Mouse (Mus musculus): ENCODE measurements around the gene Map7. TPM values are rescaled to one million over a fixed set of nuclear protein-coding genes. Genes with fewer than 3 reads are reported as not detected.

Map7 gene
- polyA plus RNA-seq, 1 experiment: 13.6 TPM

DNA sequence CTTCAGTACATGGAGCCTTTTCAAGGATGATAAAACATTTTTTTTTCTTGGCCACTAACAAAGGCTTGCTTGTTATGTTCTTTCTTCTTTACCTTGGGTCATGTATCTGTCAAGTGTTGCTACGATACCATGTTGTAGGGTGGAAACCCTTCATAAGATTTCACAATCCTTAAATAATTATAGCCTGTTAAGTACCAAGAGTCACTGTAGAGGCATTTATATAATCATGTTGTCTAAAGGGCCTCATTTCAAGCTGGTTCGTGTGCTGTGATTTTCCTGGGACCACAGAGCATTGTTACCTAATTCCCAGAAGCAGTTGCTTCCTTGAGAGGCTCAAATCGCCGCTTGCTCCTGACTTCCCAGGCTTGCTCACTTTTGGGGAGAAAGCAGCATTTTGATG lies 66.1 kb downstream of the Map7 start:
- TF ChIP-seq CTCF (IDR thresholded peaks at IDR 0.05; ENCODE audit: insufficient read depth, low read length) (no peak), POLR2A (IDR thresholded peaks at IDR 0.05; ENCODE audit: borderline replicate concordance, extremely low read depth, low read depth, low read length) (no peak)
- DNase-seq: no peak
- WGBS: 62% methylated on average over 4 of the region's 4 CpGs
- H3K4me1 ChIP-seq (ENCODE audit: control insufficient read depth, insufficient read depth, low read length): peaks cover 3% of the 10 kb centered on the region
- H3K4me3 ChIP-seq (replicated peaks; ENCODE audit: extremely low read depth, low read depth, low read length): no peak overlapping the region

DNA sequence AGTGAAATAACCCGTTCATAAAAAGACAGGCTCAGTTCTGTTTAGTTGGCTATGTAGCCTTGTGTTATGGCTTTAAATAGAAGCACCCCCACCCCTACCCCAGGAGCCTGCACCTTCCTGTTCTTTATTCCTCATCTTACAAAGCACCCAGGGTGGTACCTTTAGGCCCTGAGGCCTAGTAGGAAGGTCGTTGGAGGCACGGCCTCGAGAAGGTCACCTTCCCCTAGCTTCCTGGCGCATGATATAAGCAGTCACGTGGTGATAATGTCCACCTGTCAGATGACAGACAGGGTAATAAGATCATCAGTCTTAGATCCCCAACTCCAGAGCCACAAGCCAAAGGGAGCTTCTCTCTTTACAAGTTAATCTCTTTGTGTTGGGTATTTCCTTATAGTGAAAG lies 68.7 kb downstream of the Map7 start:
- DNase-seq: no peak
- H3K4me1 ChIP-seq (ENCODE audit: control insufficient read depth, insufficient read depth, low read length): peaks cover 7% of the 10 kb centered on the region
- H3K4me3 ChIP-seq (replicated peaks; ENCODE audit: extremely low read depth, low read depth, low read length): no peak overlapping the region
- 68% methylated on average over 6 of the region's 6 CpGs for WGBS
- TF ChIP-seq CTCF (IDR thresholded peaks at IDR 0.05; ENCODE audit: insufficient read depth, low read length) (no peak), POLR2A (IDR thresholded peaks at IDR 0.05; ENCODE audit: borderline replicate concordance, extremely low read depth, low read depth, low read length) (no peak)

DNA sequence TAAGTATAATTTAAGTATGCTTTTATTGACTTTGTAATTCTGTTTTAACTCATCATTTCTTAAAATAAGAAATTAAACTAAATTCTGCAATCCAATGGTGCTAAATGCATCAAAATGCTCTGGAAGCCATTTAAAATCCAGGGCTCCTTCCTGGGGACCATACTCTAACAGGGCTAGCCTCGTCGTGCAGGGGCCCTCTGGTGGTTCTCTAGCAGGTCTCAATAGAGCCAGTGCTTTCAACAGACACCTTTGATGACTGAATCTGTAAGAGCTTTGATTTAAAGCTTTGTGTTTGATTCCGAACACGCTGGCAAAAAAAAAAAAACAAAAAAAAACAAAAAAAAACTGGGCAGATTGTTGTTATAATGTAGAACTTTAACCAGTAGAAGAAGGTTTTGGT lies 70.6 kb downstream of the Map7 start:
- TF ChIP-seq CTCF (IDR thresholded peaks at IDR 0.05; ENCODE audit: insufficient read depth, low read length): no peak
- TF ChIP-seq POLR2A (IDR thresholded peaks at IDR 0.05; ENCODE audit: borderline replicate concordance, extremely low read depth, low read depth, low read length): no peak
- WGBS: 88% methylated on average over 4 of the region's 4 CpGs
- Histone ChIP-seq H3K4me3 (replicated peaks; ENCODE audit: extremely low read depth, low read depth, low read length) (no peak overlapping the region), H3K4me1 (ENCODE audit: control insufficient read depth, insufficient read depth, low read length) (peaks cover 7% of the 10 kb centered on the region)
- DNase-seq: no peak

DNA sequence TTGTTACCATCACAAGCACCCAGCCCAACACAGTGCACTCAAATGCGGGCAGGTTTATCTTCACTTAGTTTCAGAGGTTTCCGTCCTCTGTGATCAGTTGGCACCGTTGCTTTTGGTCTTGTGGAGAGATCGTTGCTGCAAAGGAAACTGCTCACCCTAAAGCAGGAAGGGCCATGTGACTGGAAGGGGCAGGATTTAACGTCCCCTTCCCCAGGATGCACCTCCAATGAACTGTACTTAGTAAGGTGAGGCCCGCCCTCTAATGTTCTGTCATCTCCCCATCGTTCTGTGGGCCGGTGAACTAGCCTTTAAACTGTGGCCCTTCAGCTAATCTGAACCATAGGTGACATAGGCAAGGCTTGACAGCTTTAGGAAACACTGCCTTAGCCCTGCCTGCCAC lies 71.3 kb downstream of the Map7 start:
- no peak overlapping the region for H3K4me3 ChIP-seq (replicated peaks; ENCODE audit: extremely low read depth, low read depth, low read length)
- WGBS: 28% methylated on average over 8 of the region's 8 CpGs
- TF ChIP-seq CTCF (IDR thresholded peaks at IDR 0.05; ENCODE audit: insufficient read depth, low read length) (no peak), POLR2A (IDR thresholded peaks at IDR 0.05; ENCODE audit: borderline replicate concordance, extremely low read depth, low read depth, low read length) (no peak)
- peaks cover 5% of the 10 kb centered on the region for H3K4me1 ChIP-seq (ENCODE audit: control insufficient read depth, insufficient read depth, low read length)
- DNase-seq: no peak

DNA sequence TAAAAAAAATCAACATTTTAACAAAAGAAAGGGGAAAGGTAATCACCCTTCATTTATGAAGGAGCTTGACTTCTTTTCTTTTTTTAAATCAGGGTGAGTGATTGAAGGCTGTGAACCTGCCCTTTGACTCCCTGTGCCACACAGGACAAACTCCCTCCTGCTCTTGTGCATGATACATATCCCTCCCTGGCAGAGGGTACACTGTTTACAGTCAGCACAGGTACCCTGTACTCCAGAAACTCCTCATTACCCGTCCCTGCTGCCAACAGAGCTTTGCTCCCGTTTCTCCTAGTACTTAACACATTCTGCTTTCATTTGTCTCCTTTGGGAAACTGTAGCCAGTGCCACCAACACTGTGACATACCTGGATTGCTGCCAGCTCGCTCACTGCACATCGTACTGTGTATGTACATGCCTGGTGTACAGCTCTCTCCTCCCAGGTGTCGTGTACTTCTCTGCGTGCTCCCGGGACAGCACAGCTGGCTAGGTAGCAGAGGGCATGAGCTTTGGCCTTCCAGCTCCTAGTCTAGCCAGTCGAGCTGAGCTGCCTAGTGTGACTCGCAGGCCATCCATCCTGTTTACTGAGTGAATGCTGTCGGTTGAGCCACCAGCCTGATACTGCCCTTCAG lies 72.3 kb downstream of the Map7 start:
- no peak for TF ChIP-seq POLR2A (IDR thresholded peaks at IDR 0.05; ENCODE audit: borderline replicate concordance, extremely low read depth, low read depth, low read length)
- no peak for TF ChIP-seq CTCF (IDR thresholded peaks at IDR 0.05; ENCODE audit: insufficient read depth, low read length)
- DNase-seq: no peak

DNA sequence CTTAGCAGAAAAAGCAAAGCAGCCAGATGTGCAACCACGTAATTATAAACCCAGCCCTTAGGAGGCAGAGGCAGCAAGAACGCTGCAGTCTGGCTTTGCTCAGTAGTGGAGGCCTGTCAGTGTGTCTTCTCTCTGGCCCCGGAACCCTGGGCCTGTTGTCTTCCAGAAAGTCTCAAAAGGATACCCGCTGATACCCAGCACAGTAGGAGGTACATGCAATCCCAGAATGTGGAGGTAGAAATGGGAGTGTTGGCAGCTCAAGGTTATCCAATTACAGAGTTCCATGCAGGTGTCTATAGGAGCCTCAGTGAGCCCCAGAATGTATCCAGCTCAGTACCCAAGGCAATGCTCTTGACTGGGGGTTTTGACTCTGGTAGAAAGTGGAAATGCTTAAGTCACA lies 73.7 kb downstream of the Map7 start:
- H3K4me3 ChIP-seq (replicated peaks; ENCODE audit: extremely low read depth, low read depth, low read length): no peak overlapping the region
- peaks cover 5% of the 10 kb centered on the region for H3K4me1 ChIP-seq (ENCODE audit: control insufficient read depth, insufficient read depth, low read length)
- no peak for TF ChIP-seq POLR2A (IDR thresholded peaks at IDR 0.05; ENCODE audit: borderline replicate concordance, extremely low read depth, low read depth, low read length)
- no peak for TF ChIP-seq CTCF (IDR thresholded peaks at IDR 0.05; ENCODE audit: insufficient read depth, low read length)
- 92% methylated on average over 4 of the region's 4 CpGs for WGBS
- no peak for DNase-seq

More for the DNA sequence above, 72.3 kb downstream of the Map7 start:
- WGBS: 47% methylated on average over 10 of the region's 10 CpGs
- peaks cover 5% of the 10 kb centered on the region for H3K4me1 ChIP-seq (ENCODE audit: control insufficient read depth, insufficient read depth, low read length)
- no peak overlapping the region for H3K4me3 ChIP-seq (replicated peaks; ENCODE audit: extremely low read depth, low read depth, low read length)

DNA sequence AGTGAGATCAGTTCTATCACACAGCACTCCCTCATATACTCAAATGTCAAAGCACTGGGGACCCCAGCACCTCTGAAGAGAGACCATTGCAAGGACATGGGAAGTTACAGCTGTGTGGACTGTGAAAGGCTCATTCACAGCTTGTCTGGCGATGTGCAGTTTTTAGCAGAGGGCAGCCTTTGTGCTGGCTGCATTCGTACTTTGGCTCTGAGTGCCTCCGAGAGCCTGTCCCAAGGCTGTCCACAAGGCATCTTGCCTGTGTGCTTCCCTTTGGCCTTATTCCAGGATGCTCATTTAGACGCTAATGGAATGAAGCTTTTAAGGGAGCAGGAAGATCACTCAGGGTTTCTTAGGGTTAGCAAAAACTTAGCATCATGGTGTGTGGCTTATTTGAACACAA lies 78.5 kb downstream of the Map7 start:
- Histone ChIP-seq H3K4me3 (replicated peaks; ENCODE audit: extremely low read depth, low read depth, low read length) (no peak overlapping the region), H3K4me1 (ENCODE audit: control insufficient read depth, insufficient read depth, low read length) (no peaks in the 10 kb centered on the region)
- WGBS: 31% methylated on average over 4 of the region's 4 CpGs
- TF ChIP-seq POLR2A (IDR thresholded peaks at IDR 0.05; ENCODE audit: borderline replicate concordance, extremely low read depth, low read depth, low read length) (no peak), CTCF (IDR thresholded peaks at IDR 0.05; ENCODE audit: insufficient read depth, low read length) (no peak)
- no peak for DNase-seq

DNA sequence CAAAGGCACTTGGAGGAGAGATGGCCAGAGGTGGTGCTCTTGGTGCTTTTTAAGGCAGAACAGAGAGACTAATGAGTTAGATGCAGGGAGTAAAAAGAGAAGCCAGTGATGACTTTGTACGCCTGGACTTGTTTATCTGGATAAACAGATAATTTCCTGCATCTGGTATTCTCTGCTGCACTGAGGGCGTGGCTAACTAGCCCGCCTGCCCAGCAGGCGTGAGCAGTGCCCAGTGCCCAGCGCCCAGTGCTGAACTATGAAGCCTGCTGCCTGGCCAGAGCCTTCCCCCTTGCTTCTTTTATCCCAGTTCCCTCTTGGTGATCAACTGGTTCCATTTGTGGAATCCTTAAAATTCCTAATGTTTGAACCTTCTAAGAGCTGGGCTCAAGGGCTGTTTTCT lies 81.8 kb downstream of the Map7 start:
- peaks cover 3% of the 10 kb centered on the region for H3K4me1 ChIP-seq (ENCODE audit: control insufficient read depth, insufficient read depth, low read length)
- 53% methylated on average over 5 of the region's 5 CpGs for WGBS
- DNase-seq: no peak
- H3K4me3 ChIP-seq (replicated peaks; ENCODE audit: extremely low read depth, low read depth, low read length): no peak overlapping the region
- TF ChIP-seq POLR2A (IDR thresholded peaks at IDR 0.05; ENCODE audit: borderline replicate concordance, extremely low read depth, low read depth, low read length) (no peak), CTCF (IDR thresholded peaks at IDR 0.05; ENCODE audit: insufficient read depth, low read length) (no peak)

DNA sequence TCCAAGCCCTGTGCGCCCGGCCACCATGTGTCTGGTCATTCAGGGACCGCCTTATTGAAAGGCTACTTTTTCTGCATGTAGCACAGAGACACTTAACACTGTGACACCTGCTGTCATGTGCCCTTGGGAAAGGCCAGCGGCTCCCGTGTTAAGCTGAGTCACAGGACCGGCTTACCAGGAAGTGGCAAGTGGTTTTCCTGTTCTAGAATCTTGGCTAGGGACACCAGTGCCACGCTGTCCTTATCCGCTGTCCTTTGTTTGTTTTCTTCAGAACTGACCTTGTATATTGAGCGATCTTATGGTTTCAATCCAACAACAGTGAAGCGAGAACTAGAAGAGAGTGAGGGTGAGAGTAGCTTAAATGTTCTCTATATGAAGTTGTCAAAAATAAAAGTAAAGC lies 85.2 kb downstream of the Map7 start:
- peaks cover 3% of the 10 kb centered on the region for H3K4me1 ChIP-seq (ENCODE audit: control insufficient read depth, insufficient read depth, low read length)
- H3K4me3 ChIP-seq (replicated peaks; ENCODE audit: extremely low read depth, low read depth, low read length): no peak overlapping the region
- no peak for DNase-seq
- 53% methylated on average over 10 of the region's 10 CpGs for WGBS
- no peak for TF ChIP-seq CTCF (IDR thresholded peaks at IDR 0.05; ENCODE audit: insufficient read depth, low read length)
- TF ChIP-seq POLR2A (IDR thresholded peaks at IDR 0.05; ENCODE audit: borderline replicate concordance, extremely low read depth, low read depth, low read length): no peak

DNA sequence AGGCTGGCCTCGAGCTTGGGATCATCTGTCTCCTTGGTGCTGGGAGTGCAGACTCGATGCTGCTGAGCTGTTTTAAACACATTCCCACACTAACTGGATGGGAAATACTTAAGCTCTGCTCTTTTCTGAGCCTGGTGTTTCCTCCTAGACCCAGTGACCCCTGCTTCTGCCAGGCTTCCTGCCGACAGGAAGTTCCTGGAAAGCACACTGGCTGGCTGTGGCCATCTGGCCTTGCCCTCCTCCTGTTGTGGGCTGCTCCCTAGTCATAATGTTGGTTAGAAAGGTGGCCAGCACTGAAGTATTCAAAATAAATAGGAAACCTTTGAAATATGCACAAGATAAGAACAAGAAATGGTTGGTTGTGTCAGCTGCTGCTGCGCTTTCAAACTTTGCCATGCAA lies 86.2 kb downstream of the Map7 start:
- no peak for TF ChIP-seq CTCF (IDR thresholded peaks at IDR 0.05; ENCODE audit: insufficient read depth, low read length)
- no peak for TF ChIP-seq POLR2A (IDR thresholded peaks at IDR 0.05; ENCODE audit: borderline replicate concordance, extremely low read depth, low read depth, low read length)
- WGBS: 40% methylated on average over 4 of the region's 4 CpGs
- H3K4me1 ChIP-seq (ENCODE audit: control insufficient read depth, insufficient read depth, low read length): peaks cover 3% of the 10 kb centered on the region
- DNase-seq: no peak
- H3K4me3 ChIP-seq (replicated peaks; ENCODE audit: extremely low read depth, low read depth, low read length): no peak overlapping the region
